Mouse (Mus musculus) lung, embryonic 14.5 days (tissue): ENCODE measurements at regions not wholly inside any gene's neighbourhood (a gene's known extent, or its start where the extent isn't known, plus 50 kb on each side); places are given as distances from the start of the nearest gene placed in this dataset.
A peak's percentile ranks its signal among the peaks of the same experiment; 100 is the strongest.

ENCODE experiments used
- ATAC-seq: fragments of 200-750 bp; cut with Nextera tagmentation; 2 replicates; pipeline ENCODE4 v1.8.0; 2017; ENCODE audit warnings: mild to moderate bottlenecking, moderate TSS enrichment, moderate library complexity; ENCODE audit not compliant: insufficient read depth
- DNase-seq: peaks from one replicate; pipeline ENCODE4 v3.0.0-alpha.2; 2015
- H3K27ac ChIP-seq: fragments of 300-500 bp; sonication (generic); 2 replicates; pipeline ENCODE4 v1.5.1; 2014; ENCODE audit warnings: low read depth, mild to moderate bottlenecking, moderate library complexity
- H3K27me3 ChIP-seq: fragments of 300-500 bp; sonication (generic); 2 replicates; pipeline ENCODE4 v1.6.1; 2014; ENCODE audit warnings: low read length, control low read depth; ENCODE audit not compliant: insufficient read depth
- H3K36me3 ChIP-seq: fragments of 300-500 bp; sonication (generic); 2 replicates; pipeline ENCODE4 v1.6.1; 2014; ENCODE audit warnings: control low read depth; ENCODE audit not compliant: insufficient read depth
- H3K4me1 ChIP-seq: fragments of 300-500 bp; sonication (generic); 2 replicates; pipeline ENCODE4 v1.6.1; 2014; ENCODE audit warnings: antibody characterized with exemption, control low read depth; ENCODE audit not compliant: insufficient read depth
- H3K4me2 ChIP-seq: fragments of 300-500 bp; sonication (generic); 2 replicates; pipeline ENCODE4 v1.6.1; 2014; ENCODE audit warnings: mild to moderate bottlenecking
- H3K4me3 ChIP-seq: fragments of 300-500 bp; sonication (generic); 2 replicates; pipeline ENCODE4 v1.5.1; 2014; ENCODE audit warnings: low read depth, low read length
- H3K9ac ChIP-seq: fragments of 300-500 bp; sonication (generic); 2 replicates; pipeline ENCODE4 v1.6.1; 2014
- H3K9me3 ChIP-seq: fragments of 300-500 bp; sonication (generic); 2 replicates; pipeline ENCODE4 v1.6.1; 2016; ENCODE audit warnings: low read depth, low read length, control low read depth
- CTCF ChIP-seq: IDR thresholded peaks from 2 replicates; pipeline ENCODE4 v1.5.1; 2016; ENCODE audit warnings: antibody characterized with exemption, low read depth
- WGBS: fragments of 180-500 bp; shearing (Covaris S2); extraction: QIAGEN DNeasy Blood & Tissue Kit; methylation state at CpG from one replicate; pipeline ENCODE4 v1.1.7; 2014; 5-methylcytosine and 5-hydroxymethylcytosine counted together

DNA sequence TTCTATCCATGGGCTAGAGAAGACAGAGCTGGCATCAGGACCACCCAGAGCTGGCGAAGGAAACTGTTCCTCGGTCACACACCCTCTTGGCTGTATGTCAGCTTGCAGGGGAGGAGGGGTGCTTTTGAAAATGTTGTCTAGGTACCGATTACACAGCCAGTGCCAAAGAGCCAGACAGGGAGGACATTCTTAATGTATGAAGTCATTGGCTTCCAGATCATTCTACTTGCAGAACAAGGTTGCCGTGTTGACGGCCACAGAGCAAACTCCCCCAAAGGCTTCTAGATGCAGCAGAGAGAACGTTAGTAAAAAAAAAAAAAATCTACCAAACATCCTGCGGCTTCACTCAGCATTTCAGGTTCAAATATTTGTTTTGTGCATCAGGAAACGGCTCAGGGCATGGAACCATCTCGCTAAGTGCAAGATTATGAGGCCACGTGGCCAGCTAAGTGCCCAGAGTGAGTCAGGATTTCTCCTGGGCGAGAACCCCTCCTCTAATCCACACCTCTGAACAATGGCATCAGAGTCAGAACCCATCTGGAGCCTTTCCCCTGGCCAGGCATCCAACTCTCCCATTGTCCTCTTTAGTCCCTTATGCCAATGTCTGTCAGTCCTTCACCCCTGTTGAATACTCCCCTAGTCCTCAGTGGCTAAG, 80.1 kb upstream of the Ubl3 start:
- Histone ChIP-seq H3K27ac (peak overlapping the region; percentile 38), H3K4me3 (no peak overlapping the region), H3K36me3 (no peaks in the 10 kb centered on the region), H3K4me1 (peaks cover 14% of the 10 kb centered on the region), H3K9ac (no peak overlapping the region), H3K4me2 (no peak overlapping the region), H3K9me3 (no peaks in the 10 kb centered on the region), H3K27me3 (no peaks in the 10 kb centered on the region)
- TF ChIP-seq CTCF, result no peak
- WGBS, result 36% methylated on average over 11 of the region's 11 CpGs
- ATAC-seq (peak; percentile 45; the same call in 1 of the 2 replicates), DNase-seq (peak; percentile 70)

DNA sequence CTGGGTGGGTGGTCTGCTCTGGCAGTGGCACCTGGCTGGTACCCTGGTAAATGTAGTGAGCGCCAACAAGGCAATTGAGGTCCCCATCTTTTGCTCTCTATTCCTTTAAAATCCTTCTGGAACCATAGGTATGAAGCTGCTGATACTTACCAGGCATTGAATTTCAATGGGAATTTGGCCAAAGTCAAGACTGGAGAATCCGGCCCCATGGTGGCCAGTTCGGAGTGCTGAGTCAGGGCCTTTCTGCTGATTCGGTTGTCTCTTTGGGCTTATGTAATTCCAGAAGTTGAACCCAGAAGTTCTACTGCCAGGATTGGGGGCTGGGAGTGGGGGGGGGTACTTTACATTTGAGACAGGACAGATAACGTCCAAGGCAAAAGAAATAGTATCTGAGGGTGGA, 79.0 kb upstream of the Ubl3 start:
- H3K9ac ChIP-seq, result no peak overlapping the region
- H3K4me1 ChIP-seq, result peaks cover 14% of the 10 kb centered on the region
- no peaks in the 10 kb centered on the region for H3K36me3 ChIP-seq
- H3K9me3 ChIP-seq, result no peaks in the 10 kb centered on the region
- ATAC-seq, result no peak
- 78% methylated on average over 5 of the region's 5 CpGs for WGBS
- H3K4me3 ChIP-seq, result no peak overlapping the region
- DNase-seq, result no peak
- no peak for TF ChIP-seq CTCF
- H3K27ac ChIP-seq, result no peak overlapping the region
- H3K27me3 ChIP-seq, result no peaks in the 10 kb centered on the region
- no peak overlapping the region for H3K4me2 ChIP-seq

DNA sequence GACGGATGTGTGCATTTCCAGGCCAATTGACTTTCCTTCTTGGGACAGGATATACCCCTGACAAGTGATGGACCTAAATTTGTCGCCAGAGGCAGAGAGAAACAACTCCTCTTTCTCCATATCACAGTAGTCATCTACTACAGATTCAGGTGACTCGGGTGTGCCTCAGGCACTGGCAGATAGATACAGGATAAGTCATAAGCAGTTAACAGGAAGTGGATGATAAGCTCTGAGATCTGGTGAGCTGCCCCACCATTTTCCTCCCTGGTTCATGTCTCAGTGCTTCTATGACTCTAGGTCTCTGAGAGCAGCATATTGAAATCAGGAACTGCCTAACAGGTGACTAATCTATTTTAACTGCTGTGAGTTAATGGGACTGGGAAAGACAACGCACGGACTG, 73.4 kb upstream of the Ubl3 start:
- WGBS, result 87% methylated on average over 5 of the region's 5 CpGs
- H3K4me1 ChIP-seq, result no peaks in the 10 kb centered on the region
- no peak overlapping the region for H3K9ac ChIP-seq
- H3K4me3 ChIP-seq, result no peak overlapping the region
- no peaks in the 10 kb centered on the region for H3K27me3 ChIP-seq
- no peak overlapping the region for H3K4me2 ChIP-seq
- H3K27ac ChIP-seq, result no peak overlapping the region
- no peaks in the 10 kb centered on the region for H3K36me3 ChIP-seq
- no peak for TF ChIP-seq CTCF
- DNase-seq, result no peak
- H3K9me3 ChIP-seq, result no peaks in the 10 kb centered on the region
- ATAC-seq, result no peak

DNA sequence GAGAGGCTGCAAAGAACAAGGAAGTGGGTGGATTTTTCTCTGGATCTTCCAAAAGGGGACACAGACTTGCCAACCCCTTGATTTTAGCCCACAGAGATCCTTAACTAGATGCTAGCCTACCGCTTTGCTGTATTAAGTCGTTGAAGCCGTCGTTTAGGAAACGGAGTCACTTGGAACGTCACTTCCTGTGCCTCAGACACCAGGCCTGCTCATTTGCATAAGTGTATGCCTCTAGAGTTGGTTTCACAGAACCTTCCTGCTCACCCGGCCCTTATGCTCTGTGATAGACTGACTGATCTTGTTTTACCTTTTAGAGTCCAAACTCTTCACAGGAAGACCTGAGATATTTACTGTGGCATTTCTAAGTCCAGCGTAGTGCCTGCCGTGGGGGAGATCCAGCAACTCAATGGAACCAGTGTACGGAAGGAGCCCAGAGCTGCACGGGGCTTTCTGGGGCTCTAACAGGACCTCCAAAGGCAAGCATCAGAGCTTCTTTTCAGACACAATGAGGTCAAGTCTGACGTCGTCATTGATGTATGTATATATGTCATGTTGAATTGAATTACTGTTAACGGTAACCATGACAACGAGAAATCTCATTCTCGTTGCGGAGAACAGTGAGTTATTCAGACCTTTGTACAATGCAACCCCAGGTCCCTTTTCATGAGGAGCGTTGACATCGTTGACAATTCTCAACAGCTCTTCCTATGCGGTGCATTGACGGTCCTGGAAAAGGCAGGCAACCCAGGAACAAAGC, 72.2 kb upstream of the Ubl3 start:
- H3K4me1 ChIP-seq, result no peaks in the 10 kb centered on the region
- DNase-seq (peak; percentile 44), ATAC-seq (no peak)
- H3K27ac ChIP-seq, result no peak overlapping the region
- H3K27me3 ChIP-seq, result no peaks in the 10 kb centered on the region
- no peak for TF ChIP-seq CTCF
- no peak overlapping the region for H3K4me2 ChIP-seq
- 65% methylated on average over 21 of the region's 21 CpGs for WGBS
- no peaks in the 10 kb centered on the region for H3K9me3 ChIP-seq
- H3K9ac ChIP-seq, result no peak overlapping the region
- no peak overlapping the region for H3K4me3 ChIP-seq
- no peaks in the 10 kb centered on the region for H3K36me3 ChIP-seq

DNA sequence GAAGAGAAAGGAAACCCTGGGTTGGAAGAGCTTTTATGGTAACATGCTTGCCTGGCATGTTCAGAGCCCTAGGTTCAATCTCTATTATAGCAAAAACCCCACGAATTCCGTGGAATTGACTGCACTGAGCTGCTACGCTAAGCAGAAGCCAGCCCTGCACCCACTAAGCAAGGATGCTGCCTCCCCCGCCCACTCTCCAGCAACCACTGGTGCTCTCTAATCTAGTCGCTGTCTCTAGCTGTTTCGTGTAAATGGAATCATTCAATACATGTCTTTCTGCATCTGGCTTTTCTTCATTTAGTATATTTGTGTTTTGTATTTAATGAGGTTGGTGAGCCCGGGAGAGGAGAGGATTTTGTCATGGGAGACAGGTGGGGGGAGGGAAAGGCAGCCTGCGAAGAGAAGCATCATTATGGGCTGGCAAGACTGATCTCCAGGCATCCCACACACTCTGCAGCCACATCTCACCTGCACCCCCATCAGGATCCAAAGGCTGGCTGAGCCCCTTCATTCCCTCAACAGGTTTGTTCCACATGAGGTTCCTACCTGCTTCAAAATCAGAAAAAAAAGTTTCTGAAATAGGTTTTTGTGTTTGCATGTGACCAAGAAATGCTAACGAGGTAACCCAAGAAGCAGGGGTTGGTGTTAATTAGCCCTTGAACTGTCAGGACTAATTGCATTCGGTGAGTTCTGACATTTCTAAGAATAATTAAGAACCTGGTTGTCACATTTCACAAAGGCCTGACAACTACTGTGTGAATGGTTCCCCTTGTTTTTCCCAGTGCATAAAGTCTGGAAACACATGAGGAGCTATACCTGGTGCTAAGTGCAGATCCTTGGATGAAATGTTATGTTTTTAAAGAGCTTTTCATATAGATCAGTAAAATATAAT, 68.6 kb upstream of the Ubl3 start:
- ATAC-seq, result no peak
- TF ChIP-seq CTCF, result no peak
- H3K9ac ChIP-seq, result no peak overlapping the region
- DNase-seq, result no peak
- no peaks in the 10 kb centered on the region for H3K36me3 ChIP-seq
- no peaks in the 10 kb centered on the region for H3K9me3 ChIP-seq
- H3K27me3 ChIP-seq, result no peaks in the 10 kb centered on the region
- 50% methylated on average over 10 of the region's 10 CpGs for WGBS
- H3K27ac ChIP-seq, result no peak overlapping the region
- no peak overlapping the region for H3K4me2 ChIP-seq
- H3K4me3 ChIP-seq, result no peak overlapping the region
- H3K4me1 ChIP-seq, result no peaks in the 10 kb centered on the region; the same call in 1 of the 2 replicates

DNA sequence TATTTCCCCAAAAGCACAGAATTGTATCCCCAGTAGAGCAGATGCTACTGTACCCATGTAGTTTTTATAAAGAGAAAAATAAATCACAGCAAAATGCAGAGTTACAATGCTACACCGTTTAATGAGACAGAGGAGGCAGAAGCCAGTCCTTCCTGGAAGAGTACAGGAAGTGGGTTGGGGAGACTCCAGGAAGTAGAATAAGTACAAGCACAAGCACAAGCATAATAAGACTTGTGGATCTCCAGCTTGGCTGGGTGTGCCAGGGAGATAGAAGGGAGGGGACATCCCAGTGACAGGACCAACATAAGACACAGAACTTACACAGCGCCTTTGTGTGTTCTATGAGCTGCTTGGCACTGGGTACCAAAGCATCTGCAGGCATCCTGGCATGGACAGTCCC, 67.3 kb upstream of the Ubl3 start:
- no peaks in the 10 kb centered on the region for H3K36me3 ChIP-seq
- no peaks in the 10 kb centered on the region for H3K27me3 ChIP-seq
- 79% methylated on average over 2 of the region's 2 CpGs for WGBS
- ATAC-seq (no peak), DNase-seq (no peak)
- no peak overlapping the region for H3K4me3 ChIP-seq
- H3K9ac ChIP-seq, result no peak overlapping the region
- no peaks in the 10 kb centered on the region for H3K9me3 ChIP-seq
- no peak overlapping the region for H3K27ac ChIP-seq
- H3K4me2 ChIP-seq, result no peak overlapping the region
- TF ChIP-seq CTCF, result no peak
- H3K4me1 ChIP-seq, result no peaks in the 10 kb centered on the region; the same call in 1 of the 2 replicates

DNA sequence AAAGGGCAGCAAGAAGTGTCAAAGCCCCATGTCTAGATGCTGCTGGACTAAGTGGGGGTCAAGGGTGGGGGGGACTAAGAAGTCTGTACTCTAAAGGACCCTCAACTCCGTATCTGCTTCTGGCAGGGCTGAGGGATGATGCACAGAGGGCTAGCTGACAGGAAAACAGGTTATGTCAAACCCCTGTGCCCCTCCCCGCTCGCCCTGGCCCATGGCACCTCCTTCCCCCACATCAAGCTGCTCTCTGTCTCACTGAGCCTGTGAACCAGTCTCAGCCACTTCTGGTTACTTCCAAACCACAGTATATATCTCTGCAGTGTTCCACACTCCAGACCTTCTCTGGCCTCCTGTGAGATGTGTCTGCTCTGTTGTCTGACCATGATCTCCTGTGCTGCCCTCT, 63.8 kb upstream of the Ubl3 start:
- Histone ChIP-seq H3K9ac (no peak overlapping the region), H3K27me3 (no peaks in the 10 kb centered on the region), H3K4me1 (no peaks in the 10 kb centered on the region; the same call in 1 of the 2 replicates), H3K4me2 (no peak overlapping the region), H3K27ac (no peak overlapping the region), H3K36me3 (no peaks in the 10 kb centered on the region), H3K4me3 (no peak overlapping the region), H3K9me3 (no peaks in the 10 kb centered on the region)
- WGBS, result 71% methylated on average over 3 of the region's 3 CpGs
- ATAC-seq, result peak; percentile 41; the same call in 1 of the 2 replicates
- DNase-seq, result no peak
- no peak for TF ChIP-seq CTCF
